Mouse (Mus musculus) MEL (cell line): ENCODE measurements around the gene 1700013G24Rik.

Source experiments
- CHD2 ChIP-seq: IDR thresholded peaks from 2 replicates; pipeline ENCODE4 v1.6.1; 2011; ENCODE audit warnings: low read length, improper control_type of control experiment
- MYB ChIP-seq: IDR thresholded peaks from 2 replicates; pipeline ENCODE4 v1.6.1; 2011; ENCODE audit warnings: mild to moderate bottlenecking, low read depth, low read length, improper control_type of control experiment
- POLR2A ChIP-seq, 2 experiments: IDR thresholded peaks; 2 replicates each; pipeline ENCODE4 v1.6.1; 2011 to 2012; ENCODE audit warnings: low read length in 2 of 2, mild to moderate bottlenecking in 2 of 2, control low read depth in 1 of 2, improper control_type of control experiment in 1 of 2, low read depth in 1 of 2, moderate library complexity in 1 of 2; ENCODE audit not compliant: control insufficient read depth in 1 of 2, insufficient read depth in 1 of 2, poor library complexity in 1 of 2
- TCF12 ChIP-seq: IDR thresholded peaks from 2 replicates; pipeline ENCODE4 v1.6.1; 2014; ENCODE audit warnings: low read depth, mild to moderate bottlenecking, inconsistent platforms, low read length, improper control_type of control experiment, moderate library complexity
- USF2 ChIP-seq, 2 experiments: IDR thresholded peaks; 2 replicates each; pipeline ENCODE4 v1.6.1; 2011 to 2012; ENCODE audit warnings: improper control_type of control experiment in 2 of 2, low read length in 2 of 2, borderline replicate concordance in 1 of 2, inconsistent platforms in 1 of 2, low read depth in 1 of 2, mild to moderate bottlenecking in 1 of 2; ENCODE audit not compliant: insufficient read depth in 1 of 2

DNA sequence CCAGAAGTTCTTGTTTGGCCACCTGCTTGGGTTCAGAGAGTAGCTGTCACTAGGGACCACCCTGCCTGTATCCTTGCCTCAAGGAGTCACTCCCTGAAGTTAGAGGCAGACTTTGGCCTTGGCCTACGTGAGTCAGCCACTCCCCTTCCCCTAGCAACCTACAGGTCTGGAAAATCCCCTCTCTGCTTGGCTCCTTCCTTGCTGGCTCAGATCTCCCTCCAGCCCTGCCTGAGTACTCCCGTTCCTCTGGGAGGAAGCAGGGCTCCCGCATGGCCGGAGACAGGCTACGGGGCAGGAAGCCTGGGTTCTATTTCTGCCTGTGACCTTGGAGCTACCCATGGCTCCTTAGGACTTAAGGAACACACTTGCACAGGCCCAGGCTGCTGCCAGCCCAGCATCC is 44.3 kb downstream of the 1700013G24Rik start:
- TF ChIP-seq MYB: no peak
- no peak for TF ChIP-seq USF2 (IDR thresholded peaks at IDR 0.05; ENCODE audit: borderline replicate concordance in 1 of 2, insufficient read depth in 1 of 2, low read depth in 1 of 2, low read length in 2 of 2)
- TF ChIP-seq CHD2: no peak
- TF ChIP-seq POLR2A (IDR thresholded peaks at IDR 0.05; ENCODE audit: control insufficient read depth in 1 of 2, insufficient read depth in 1 of 2, low read depth in 1 of 2, low read length in 2 of 2, poor library complexity in 1 of 2): no peak
- TF ChIP-seq TCF12: no peak
